Mouse (Mus musculus) thymus, adult 2 months (tissue): Measurements from ENCODE around the gene Rint1. TPM values are rescaled to one million over a fixed set of nuclear protein-coding genes. Genes with fewer than 3 reads are reported as not detected.

Source experiments
- DNase-seq: peaks from one replicate; pipeline ENCODE4 v3.0.0; 2021
- H3K27ac ChIP-seq: fragments of 200-500 bp; 2 replicates; pipeline ENCODE4 v1.5.1; 2012; ENCODE audit warnings: low read length, control low read depth; ENCODE audit not compliant: control insufficient read depth, insufficient read depth
- H3K27me3 ChIP-seq: fragments of 200-500 bp; 2 replicates; pipeline ENCODE4 v1.6.1; 2012; ENCODE audit warnings: mild to moderate bottlenecking, low read length, moderate library complexity, mixed read lengths; ENCODE audit not compliant: control insufficient read depth, insufficient read depth
- H3K36me3 ChIP-seq: fragments of 200-500 bp; 2 replicates; pipeline ENCODE4 v1.6.1; 2012; ENCODE audit warnings: mild to moderate bottlenecking, low read length, moderate library complexity; ENCODE audit not compliant: control insufficient read depth, insufficient read depth
- H3K4me1 ChIP-seq: fragments of 200-500 bp; replicated peaks from 2 replicates; pipeline ENCODE4 v1.6.1; 2012; ENCODE audit warnings: low read length; ENCODE audit not compliant: control insufficient read depth, insufficient read depth
- H3K4me3 ChIP-seq: fragments of 200-500 bp; 2 replicates; pipeline ENCODE4 v1.5.1; 2012; ENCODE audit warnings: mild to moderate bottlenecking, low read length, control low read depth, moderate library complexity; ENCODE audit not compliant: control insufficient read depth, insufficient read depth
- CTCF ChIP-seq: fragments of 200-500 bp; IDR thresholded peaks from 2 replicates; pipeline ENCODE4 v1.5.1; 2012; ENCODE audit warnings: mild to moderate bottlenecking, control low read depth, low read length, moderate library complexity, borderline replicate concordance; ENCODE audit not compliant: control insufficient read depth, poor library complexity, insufficient read depth; ENCODE audit errors: extremely low read depth
- POLR2A ChIP-seq: fragments of 200-500 bp; IDR thresholded peaks from 2 replicates; pipeline ENCODE4 v1.6.1; 2012; ENCODE audit warnings: mild to moderate bottlenecking, low read length, control low read depth, moderate library complexity; ENCODE audit not compliant: control insufficient read depth, poor library complexity, insufficient read depth; ENCODE audit errors: extremely low read depth
- WGBS: fragments of 180-500 bp; shearing (Covaris S2); methylation state at CpG from one replicate; pipeline ENCODE4 v1.1.7; 2018; 5-methylcytosine and 5-hydroxymethylcytosine counted together
- polyA plus RNA-seq: library from polyadenylated mRNA; depleted of rRNA; stranded (reverse); fragments of >200 nt; gene quantifications from 2 replicates; pipeline ENCODE4 v1.2.3, GENCODE M21; 2012

The Rint1 gene
- polyA plus RNA-seq, 1 experiment = 15.0 TPM

DNA sequence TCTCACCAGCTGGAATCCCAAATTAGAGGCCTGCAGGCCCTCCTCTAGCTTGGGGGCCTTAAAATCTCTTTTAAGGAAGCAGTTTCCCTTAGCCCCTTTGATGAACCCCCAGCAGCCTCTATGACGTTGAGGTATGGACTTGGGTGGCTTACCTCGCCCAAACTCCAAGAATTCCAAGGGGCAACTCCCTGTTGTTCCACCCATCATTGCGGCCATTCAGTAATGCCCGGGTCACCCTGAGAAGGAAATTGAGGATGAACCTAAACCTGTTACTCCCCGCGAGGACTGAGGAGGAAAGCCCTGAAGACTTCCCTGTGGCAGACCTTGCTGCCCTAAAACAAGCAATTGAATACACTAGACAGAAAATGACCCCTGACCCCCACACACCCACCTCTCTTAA, 68.0 kb downstream of the Rint1 start:
- H3K36me3 ChIP-seq = peaks cover 37% of the 10 kb centered on the region
- DNase-seq = no peak

DNA sequence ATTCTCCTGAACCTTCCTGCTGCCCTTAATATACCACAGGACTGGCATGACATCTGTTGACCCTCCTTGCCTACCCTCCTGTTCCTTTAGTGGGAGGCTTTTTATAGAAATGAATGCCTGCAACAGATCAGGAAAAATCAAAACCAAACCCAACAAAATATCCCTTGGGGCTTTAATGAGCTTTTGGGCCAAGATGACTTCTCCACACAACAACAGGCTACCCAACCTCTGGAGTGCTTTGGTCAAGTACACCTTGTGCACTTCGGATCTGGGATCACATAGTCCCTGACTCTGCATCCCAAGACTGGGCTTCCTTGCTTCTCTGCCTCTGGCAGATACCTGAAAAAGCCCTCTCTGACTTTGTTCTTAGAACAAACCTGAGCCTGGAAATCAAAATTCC, 68.7 kb downstream of the Rint1 start:
- Histone ChIP-seq H3K27me3 (no peaks in the 10 kb centered on the region), H3K27ac (no peak overlapping the region), H3K4me3 (no peak overlapping the region), H3K36me3 (peaks cover 37% of the 10 kb centered on the region), H3K4me1 (no peaks in the 10 kb centered on the region)
- DNase-seq = no peak
- WGBS = 94% methylated on average over 1 of the region's 1 CpGs
- TF ChIP-seq POLR2A = no peak
- no peak for TF ChIP-seq CTCF

More for the DNA sequence above, 68.0 kb downstream of the Rint1 start:
- Histone ChIP-seq H3K27me3 (no peaks in the 10 kb centered on the region), H3K4me1 (no peaks in the 10 kb centered on the region), H3K4me3 (no peak overlapping the region), H3K27ac (no peak overlapping the region)
- 97% methylated on average over 6 of the region's 6 CpGs for WGBS
- TF ChIP-seq CTCF (no peak), POLR2A (no peak)

DNA sequence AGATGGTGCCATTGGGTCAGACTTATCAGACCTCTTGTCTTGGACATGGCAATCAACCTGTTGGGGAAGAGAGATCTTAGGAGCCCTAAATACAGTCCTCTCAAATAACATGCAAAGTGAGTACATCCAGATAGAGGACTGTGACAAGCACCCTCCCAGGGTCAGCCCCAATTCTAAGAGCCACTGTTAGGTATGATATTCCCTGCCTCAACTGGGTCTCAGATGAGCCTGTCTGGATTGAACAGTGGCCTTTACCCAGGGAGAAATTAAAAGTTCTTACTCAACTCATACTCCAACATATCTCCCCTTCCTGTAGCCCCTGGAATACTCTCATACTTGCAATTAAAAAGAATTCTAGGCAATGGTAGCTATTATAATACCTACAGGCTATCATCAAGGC, 69.7 kb downstream of the Rint1 start:
- H3K4me3 ChIP-seq = no peak overlapping the region
- H3K27ac ChIP-seq = no peak overlapping the region
- H3K36me3 ChIP-seq = peaks cover 37% of the 10 kb centered on the region
- TF ChIP-seq CTCF = no peak
- TF ChIP-seq POLR2A = no peak
- H3K27me3 ChIP-seq = no peaks in the 10 kb centered on the region
- DNase-seq = no peak
- H3K4me1 ChIP-seq = no peaks in the 10 kb centered on the region

- no peak for TF ChIP-seq CTCF
- no peak for TF ChIP-seq POLR2A
- WGBS = 99% methylated on average over 3 of the region's 3 CpGs
- Histone ChIP-seq H3K36me3 (peaks cover 37% of the 10 kb centered on the region), H3K27ac (no peak overlapping the region), H3K4me3 (no peak overlapping the region), H3K4me1 (no peaks in the 10 kb centered on the region), H3K27me3 (no peaks in the 10 kb centered on the region)
- DNase-seq = no peak
These were observed 70.5 kb downstream of the Rint1 start for GRCm38 (mm10) chr5:23858001-23858400.

- Histone ChIP-seq H3K4me1 (no peaks in the 10 kb centered on the region), H3K36me3 (peaks cover 37% of the 10 kb centered on the region), H3K27ac (no peak overlapping the region), H3K27me3 (no peaks in the 10 kb centered on the region), H3K4me3 (no peak overlapping the region)
- WGBS = 95% methylated on average over 7 of the region's 7 CpGs
- TF ChIP-seq CTCF (no peak), POLR2A (no peak)
- DNase-seq = no peak
These were observed 71.1 kb downstream of the Rint1 start for GRCm38 (mm10) chr5:23858643-23859042.

DNA sequence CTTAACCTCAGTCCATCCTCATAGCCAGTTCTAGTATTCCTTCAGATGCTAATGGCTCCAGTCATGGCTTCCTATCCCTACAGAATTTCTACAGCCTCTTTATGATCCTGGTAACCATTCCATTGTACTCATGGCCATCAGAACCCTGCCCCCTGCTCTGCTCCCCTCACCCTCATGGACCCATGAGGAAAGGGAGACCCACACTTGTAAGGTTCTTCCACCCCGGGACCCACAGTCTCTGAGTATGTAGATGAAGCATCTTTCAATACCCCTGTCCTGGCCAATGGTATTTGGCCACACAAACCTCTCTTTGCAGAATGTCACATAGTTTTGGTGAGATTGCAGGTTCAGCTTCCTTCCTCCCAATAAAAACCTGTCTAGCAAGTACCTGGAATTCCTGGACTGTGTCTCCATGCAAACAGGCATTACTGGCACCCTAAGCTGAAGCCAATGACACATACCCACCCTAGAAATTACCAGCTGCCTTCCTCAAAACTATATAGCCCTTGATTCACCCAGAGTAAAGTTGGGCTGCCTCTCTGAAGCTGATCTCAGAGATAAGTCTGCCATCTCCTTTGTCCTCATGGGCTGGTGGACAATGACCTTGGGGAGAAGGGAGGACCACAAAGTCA, 71.7 kb downstream of the Rint1 start:
- Histone ChIP-seq H3K27me3 (no peaks in the 10 kb centered on the region), H3K36me3 (peaks cover 33% of the 10 kb centered on the region), H3K27ac (no peak overlapping the region), H3K4me1 (no peaks in the 10 kb centered on the region), H3K4me3 (no peak overlapping the region)
- DNase-seq = no peak
- TF ChIP-seq POLR2A (no peak), CTCF (no peak)
- 98% methylated on average over 1 of the region's 1 CpGs for whole genome bisulfite sequencing

DNA sequence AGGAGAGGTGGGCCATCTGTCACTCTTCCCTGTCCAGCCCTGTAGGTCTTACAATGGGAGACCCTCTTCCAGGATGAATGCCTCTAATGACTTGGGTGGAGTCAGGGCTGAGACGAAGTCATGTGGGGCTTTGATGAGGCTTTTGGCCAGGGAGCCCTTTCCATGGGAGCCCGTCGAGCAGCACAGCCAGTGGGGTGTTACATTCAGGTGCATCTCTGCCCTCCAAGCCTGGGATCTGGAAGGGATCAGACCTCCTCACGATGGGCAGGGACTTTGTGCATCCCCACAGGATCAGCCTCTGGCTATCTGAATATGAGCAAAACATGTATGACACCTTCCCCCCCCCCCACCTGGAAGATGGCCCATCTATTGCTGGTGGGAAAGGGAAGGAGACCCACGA, 72.4 kb downstream of the Rint1 start:
- TF ChIP-seq CTCF (no peak), POLR2A (no peak)
- no peak for DNase-seq
- Histone ChIP-seq H3K36me3 (peaks cover 26% of the 10 kb centered on the region), H3K4me3 (no peak overlapping the region), H3K27ac (no peak overlapping the region), H3K27me3 (no peaks in the 10 kb centered on the region), H3K4me1 (no peaks in the 10 kb centered on the region)
- WGBS = 93% methylated on average over 5 of the region's 5 CpGs
